Mouse (Mus musculus) lung, postnatal 36 days (tissue): Measurements from ENCODE around the gene Ap4e1.
A peak's percentile ranks its signal among the peaks of the same experiment; 100 is the strongest.

Experiments used
- DNase-seq: peaks from one replicate; pipeline ENCODE4 v3.0.0; 2022; ENCODE audit warnings: mixed read lengths

The Ap4e1 gene

GRCm38 (mm10) chr2:127008469-127008998 is at the start of gene Ap4e1:
Gene Ap4e1 (plus strand): TSS chr2:127008717.
- DNase-seq: peak; percentile 96

GRCm38 (mm10) chr2:126961696-126962095 is 46.8 kb upstream of the Ap4e1 start:
- no peak for DNase-seq

DNA sequence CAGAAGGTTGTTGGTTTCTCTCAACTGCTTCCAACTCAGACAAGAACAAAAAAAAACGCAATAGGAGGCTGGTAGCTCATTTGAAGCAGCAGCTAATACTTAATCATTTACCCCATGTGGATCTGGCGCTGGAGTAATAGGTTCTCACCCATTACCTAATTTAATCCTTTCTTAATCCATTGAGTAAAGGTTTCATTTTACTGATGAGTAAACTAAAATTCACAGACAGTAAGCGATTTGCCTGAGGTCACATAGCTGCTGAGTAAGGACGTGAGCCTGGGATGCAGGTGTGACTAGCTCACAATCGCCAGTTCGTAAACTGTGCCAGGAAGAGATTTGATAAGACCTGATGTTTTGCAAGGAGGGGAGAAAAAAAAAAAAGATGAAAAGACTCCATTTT is 31.1 kb upstream of the Ap4e1 start:
- no peak for DNase-seq

DNA sequence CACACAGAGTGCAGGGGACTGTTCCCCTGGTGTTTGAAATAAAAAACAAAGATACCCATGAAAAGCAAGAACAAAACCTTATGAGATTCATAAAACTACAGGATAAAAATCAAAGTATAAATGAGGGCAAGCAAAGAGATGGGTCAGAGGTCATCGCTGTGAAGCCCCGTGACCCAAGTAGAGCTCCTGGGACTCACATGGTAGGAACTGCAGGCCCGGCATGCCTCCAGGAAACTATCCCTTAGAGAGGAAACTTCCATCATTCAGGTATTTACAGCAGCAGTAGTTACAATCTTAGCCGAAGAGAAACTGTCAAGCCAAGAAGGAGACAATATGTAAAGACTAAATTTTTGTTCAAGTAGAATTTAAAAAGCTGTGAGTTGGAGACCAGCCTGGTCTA is 25.3 kb upstream of the Ap4e1 start:
- no peak for DNase-seq

DNA sequence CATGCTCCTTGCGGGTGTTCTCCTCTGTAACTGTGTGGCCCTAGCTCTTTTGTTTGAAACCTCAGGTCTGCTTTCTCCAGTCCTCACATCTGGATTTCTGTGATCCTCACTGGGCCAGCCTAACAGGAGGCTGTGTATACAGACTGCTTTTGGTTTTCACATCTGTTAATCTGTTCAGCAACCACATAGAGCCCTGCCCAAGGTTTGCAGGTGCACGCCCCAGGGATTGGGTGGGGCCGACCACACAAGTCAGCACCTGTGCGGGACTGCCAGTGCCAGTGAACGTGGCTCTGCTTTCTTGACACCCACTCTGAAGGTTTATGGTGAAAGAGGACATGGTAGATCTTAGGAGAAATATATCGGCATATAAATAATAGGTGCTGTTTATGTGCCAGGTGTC is 18.6 kb upstream of the Ap4e1 start:
- DNase-seq: no peak

DNA sequence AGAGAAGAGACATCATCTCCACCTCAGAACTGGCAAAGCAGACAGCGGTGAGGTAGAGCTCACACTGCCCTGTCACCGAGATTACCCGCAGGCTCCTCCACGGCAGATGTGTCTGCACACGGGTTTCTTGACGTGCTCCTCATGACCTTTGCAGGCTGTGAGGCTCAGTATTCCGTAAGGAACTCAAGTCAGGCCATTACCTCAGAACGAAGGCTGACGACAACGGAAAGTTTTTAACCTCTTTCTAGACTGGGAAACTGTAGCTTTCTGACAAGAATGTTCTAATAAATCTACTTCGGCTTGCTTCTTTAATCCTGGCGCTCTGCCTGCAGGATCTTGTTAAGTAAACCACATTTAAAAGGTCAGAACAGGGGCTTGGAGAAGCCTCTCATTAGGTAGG is 15.8 kb upstream of the Ap4e1 start:
- no peak for DNase-seq

DNA sequence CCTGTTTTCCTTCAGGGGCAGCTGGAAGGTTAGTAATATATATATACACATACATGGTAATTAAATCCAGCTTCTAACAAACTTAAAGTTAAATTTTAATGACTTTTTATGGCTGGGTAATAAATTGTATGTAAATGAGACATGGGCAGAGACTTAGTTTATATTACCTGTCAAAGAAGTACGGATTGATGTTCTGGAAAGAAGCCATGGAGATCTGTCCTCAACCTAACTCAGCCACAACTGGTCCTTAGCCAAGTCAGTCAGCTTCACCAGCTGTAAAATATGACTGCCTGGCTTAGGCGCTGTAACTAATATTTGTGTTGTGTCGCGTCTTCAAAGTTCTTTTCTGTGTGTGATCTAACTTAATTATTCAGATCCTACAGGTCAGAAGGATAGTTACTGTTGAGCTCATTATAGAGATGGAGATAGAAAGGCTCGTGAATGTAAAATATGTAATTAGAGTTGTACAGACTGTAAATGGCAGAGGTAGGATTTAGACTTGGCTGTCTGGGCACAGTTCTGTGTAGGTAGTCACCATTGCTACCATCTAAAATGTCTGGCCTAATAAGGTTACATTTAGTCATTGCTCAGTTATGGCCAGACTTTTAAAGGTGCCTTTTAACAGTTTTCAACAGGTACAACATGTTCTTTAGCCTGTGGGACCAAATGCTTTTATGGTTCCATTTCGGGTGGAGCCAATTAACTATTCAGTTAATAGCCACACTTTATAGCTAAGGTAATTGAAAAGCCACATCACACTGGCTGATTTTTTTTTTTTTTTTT is 13.9 kb upstream of the Ap4e1 start:
- no peak for DNase-seq

GRCm38 (mm10) chr2:126996737-126997136 is 11.8 kb upstream of the Ap4e1 start:
- DNase-seq: peak; percentile 86

- DNase-seq: no peak
Observed at GRCm38 (mm10) chr2:126998219-126998618, 10.3 kb upstream of the Ap4e1 start.

DNA sequence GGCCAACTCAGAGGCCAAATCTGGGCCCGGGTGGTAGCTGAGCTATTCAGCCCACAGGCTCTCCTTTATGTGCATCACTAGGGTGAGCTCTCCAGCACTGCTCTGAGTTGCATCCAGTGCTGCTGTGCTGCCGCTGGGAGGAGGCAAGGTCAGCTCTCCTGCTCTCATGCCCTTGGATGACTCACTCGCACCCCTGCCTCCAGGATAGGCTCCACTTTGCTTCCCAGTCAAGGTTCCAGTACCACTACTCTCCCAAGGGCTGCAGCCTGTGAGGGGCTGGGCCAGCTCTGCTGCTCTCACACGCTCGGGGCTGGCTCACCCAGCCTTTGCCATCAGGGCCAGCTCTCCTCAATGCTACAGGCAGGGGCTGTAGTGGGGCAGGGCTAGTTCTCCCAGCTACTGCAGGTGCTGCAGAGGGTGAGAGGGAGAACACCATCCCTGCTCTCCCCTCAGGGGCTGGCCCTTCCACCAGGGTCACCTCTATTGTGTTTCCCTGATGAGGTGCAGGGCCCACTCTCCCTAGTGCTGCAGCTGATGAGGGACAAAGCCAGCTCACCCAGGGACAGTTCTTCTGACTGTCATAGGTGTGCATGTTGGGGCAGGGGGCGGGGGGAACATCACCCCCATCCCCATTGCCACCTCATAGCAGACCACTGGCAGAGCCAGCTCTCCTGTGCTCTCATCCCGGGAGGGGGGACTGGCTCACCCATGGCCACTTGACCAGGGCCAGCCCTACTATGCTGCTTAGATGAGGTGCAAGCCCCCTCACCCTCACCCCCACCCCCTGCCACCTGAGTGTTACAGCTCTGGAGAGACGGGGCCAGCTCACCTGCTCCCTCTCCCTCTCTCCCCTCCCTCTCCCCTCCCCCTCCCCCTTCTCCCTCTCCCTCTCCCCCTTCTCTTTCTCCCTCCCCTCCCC is 7.9 kb upstream of the Ap4e1 start:
- DNase-seq: no peak

DNA sequence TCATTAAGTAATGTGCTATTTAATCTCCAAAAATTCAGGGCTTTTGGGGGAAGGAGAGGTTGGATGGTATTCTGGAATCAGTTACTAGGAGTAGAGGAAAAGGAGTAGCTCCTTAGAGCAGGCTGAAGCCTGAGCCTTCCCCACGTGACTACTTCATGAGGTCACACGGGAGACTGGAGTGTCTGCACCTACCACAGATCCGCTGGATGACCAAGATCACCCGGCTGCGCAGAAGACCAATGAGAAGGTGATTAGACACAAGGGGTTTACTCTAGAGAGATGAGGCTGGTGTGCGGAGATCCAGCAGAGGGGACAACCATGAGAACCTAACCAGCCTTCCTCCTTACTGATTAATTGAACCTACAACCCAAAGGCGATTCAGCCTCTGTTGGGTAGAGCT is 4.5 kb upstream of the Ap4e1 start:
- DNase-seq: no peak

DNA sequence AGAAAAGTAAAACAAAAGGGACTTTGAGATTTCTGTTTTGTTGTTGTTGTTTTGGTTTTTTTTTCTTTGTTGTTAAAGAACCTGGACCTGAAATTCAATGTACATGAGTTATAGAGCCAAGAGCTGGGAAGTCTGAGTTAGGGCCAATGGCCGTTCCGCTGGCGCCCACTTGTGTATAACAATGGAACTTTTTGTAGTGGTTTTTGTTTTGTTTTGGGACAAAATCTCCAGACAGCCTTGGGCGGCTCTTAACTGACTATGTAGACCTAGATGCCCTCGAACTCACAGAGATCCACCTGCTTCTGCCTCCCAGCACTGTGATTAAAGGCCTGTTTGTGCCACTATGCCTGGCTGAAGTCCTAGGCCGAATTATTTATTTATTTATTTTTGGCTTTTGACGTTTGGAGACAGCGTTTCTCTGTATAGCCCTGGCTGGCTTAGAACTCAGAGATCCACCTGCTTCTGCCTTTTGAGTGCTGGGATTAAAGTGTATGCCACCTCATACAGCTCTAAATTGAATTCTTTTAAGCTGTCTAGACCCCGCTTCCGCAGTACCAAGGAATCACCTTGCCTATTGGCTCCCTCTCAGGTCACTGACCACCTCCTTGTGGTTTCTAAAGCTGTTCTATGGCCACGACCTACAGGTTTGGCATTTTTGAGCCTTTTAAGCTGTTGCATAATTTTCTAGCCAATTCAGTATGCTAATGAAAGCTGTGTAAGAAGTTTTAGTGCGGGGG is 1.7 kb upstream of the Ap4e1 start:
- DNase-seq: peak; percentile 78

DNA sequence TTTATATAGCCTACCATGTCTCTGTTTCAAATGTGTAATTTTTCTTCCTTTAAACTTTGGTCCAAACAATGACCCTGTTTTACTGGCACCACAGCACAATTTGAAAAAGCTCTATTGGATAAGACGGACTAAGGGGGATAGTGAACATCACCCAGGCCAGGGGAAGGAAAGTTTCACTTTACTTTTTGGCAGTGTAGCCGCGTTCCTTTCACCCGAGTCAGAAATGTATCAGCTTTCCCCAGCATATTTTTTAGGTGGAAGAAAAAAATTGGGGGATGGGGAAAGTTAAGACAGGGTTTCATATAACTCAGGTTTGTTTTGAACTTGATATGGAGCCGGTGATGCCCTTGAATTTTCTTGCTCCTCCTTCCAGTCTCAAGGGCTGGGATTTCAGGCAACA is 1.0 kb upstream of the Ap4e1 start:
- DNase-seq: peak; percentile 7

DNA sequence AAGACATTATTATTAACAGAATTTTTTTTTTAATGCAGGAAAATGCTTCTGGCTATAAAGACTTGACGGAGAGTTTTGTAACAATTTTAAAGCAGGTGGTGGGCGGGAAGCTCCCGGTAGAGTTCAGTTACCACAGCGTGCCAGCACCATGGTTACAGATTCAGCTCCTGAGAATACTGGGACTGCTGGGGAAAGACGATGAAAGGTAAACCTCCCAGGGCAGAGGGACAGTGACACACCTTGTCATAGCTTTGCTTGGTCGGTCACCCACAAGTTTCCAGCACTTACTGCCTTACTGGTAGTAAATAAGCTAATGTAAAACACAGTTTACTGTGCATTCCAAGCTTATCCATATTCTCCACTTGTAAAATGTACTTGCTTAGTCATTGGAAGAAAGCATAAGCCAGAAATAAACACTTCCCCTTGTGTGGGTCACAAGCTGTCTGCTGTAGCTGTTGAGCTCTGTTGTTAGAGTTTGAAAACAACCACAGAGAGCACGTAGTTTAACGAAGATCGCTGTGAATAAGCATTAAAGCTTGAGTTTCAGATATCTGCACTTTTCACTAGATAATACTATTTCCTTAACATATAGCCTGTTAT is 26.6 kb downstream of the Ap4e1 start:
- DNase-seq: no peak

- no peak for DNase-seq
Observed at GRCm38 (mm10) chr2:127037299-127037698, 28.8 kb downstream of the Ap4e1 start.

DNA sequence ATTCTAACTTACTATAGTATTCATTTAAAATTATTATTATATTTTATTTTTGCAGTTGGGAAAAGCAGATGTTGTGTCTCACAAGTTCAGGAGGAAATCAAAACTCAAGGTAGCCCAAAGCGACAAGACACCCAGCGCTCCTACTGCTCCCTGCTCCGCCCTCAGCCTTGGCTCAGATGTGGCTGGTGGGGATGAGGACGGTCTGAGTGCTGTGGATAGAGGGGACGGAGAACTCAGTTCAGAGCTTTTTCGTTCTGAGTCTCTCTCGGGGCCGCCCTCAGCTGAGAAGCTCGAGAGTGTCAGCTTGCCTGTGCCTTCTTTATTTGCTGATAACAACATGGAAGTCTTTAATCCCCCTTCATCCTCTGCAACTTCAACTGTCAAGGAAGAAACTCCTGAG is 53.0 kb downstream of the Ap4e1 start:
- no peak for DNase-seq

DNA sequence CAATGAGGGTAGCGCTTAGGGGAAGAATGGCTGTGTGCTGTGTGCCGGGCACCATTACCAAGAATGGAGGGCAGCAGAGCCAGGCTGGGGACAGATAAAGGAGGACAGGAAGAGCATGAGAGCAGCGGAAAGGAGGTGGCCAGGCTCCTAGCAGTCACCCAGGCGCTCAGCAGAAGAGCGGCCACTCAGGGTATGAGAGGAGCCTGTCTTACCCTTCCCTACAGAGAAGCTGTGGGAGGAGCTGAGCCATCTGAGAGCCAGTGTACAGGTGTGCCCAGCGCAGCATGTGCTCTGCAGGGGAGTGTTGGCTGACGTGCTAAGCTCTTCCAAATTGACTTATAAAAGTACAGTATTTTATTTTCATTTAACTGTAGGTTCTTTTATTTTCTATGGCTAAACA is 60.3 kb downstream of the Ap4e1 start:
- DNase-seq: no peak

DNA sequence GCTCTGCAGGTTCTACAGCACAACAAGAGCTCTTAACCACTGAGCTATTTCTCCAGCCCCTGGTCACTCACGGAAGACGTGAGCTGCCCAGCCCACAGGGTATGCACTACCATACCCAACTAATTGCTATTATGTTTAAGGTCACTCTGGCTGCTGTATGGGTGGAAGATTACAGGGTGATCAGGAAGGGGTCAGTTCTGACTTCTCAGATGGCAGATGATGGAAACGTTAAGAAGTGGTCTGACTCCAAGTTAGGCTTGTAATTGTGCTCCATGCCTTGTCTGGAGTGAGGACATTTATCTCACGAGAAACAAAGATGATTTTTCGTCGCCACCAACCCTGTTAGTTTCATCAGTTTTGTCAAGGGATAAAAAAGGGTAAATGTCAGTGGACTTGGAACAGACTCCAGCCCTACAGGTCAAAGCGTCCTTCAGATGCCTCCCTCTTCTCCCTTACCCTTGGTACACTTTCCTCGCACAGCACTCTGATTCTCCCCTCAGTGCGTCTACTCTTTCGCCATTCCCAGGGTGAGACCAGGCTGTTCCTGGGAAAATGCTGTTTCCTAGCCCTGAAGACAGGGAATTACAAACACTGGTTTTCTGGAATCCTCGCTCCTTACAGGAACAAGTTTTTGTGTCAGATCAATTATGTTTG is 61.4 kb downstream of the Ap4e1 start:
- DNase-seq: no peak

DNA sequence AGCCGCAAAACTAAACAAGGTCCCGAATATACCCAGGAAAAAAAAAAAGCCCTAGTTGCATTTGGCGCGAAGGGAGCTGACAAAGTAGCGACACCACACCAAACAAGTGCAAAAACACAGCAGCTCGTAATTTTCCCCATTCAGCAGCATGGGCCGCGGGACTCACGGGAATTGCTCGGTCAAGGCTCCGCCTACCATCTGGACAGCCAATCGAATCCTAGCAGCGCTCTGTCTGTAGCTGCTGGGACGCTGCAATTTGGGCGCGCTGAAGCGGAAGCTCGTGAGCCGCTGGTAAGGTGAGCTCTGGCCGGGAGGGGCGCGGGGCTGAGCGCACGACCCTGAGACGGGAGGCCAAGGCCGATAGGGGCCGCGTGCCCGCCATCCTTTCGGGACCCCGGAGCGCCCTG is 61.9 kb downstream of the Ap4e1 start, which contains the start of gene Blvra:
Gene Blvra (plus strand): TSS at position 231 of the 407 bp plus-strand sequence.
- peak; percentile 95 for DNase-seq

DNA sequence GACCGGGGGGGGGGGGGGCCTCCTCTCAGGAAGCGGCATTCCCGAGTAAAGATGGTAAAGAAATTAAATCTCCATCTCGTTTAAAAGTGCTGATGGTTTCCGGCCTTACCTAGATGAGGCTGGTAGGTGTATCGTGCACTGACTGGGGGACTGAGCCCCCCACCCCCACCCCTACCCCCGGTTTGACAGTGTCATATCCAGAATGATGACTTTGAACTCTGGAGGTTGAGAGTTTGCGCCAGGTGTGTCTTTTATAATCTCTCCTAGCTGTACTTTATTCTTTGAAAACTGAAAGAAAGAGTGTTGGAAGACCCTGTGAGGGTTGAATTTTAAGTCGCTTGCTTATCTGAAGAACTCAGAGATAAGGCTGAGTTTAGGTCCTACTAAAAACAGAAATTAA is 62.4 kb downstream of the Ap4e1 start:
- no peak for DNase-seq

- DNase-seq: no peak
Observed at GRCm38 (mm10) chr2:127074116-127074515, 65.6 kb downstream of the Ap4e1 start.

DNA sequence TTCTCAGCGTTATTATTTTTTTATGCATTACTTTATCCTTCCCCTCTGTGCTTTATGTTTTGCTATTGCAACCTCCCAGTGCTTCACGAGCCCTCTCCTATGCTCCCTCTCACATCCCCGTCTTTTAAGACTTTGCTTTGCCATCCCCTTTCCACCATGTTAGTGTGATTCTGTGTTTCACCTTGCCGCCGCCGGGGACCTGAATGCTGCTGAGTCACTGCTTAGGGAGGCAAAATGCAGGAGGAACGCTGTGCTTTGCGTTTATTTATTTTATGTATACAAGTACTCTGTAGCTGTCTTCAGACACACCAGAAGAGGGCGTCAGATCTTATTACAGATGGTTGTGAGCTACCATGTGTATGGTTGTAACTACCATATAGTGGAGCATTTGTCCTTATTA is 69.1 kb downstream of the Ap4e1 start:
- no peak for DNase-seq
